Mouse (Mus musculus): Measurements from ENCODE around the gene Rubcnl. TPM values are rescaled to one million over a fixed set of nuclear protein-coding genes. Genes with fewer than 3 reads are reported as not detected.

Gene Rubcnl
- polyA plus RNA-seq, 1 experiment, result 2.9 TPM

DNA sequence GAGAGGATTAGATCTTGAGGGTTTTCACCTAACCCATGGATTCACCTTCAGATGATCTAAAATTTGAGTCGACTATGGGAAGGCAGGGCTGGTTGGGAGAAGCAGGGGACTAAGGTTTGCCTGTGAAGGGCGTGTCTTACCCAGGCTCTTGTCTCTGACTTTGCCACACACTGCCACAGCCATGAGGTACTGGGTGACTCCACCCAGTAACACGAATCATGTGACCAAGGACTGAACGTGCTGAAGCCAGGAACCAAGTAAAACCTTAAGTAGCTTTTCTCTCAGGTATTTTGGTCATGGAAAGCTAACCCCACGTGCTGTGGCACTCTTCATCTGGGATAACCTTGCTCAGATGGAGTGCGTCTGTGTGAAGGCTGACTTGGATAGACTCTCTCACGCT, 14.9 kb downstream of the Rubcnl start:
- 71% methylated on average over 7 of the region's 7 CpGs for WGBS
- DNase-seq, result no peak
- no peaks in the 10 kb centered on the region; the same call in 1 of the 2 replicates for H3K4me1 ChIP-seq (ENCODE audit: control insufficient read depth, insufficient read depth, low read length)
- no peak overlapping the region for H3K4me3 ChIP-seq (replicated peaks; ENCODE audit: extremely low read depth, low read depth, low read length)
- TF ChIP-seq CTCF (IDR thresholded peaks at IDR 0.05; ENCODE audit: insufficient read depth, low read length) (no peak), POLR2A (IDR thresholded peaks at IDR 0.05; ENCODE audit: borderline replicate concordance, extremely low read depth, low read depth, low read length) (no peak)

DNA sequence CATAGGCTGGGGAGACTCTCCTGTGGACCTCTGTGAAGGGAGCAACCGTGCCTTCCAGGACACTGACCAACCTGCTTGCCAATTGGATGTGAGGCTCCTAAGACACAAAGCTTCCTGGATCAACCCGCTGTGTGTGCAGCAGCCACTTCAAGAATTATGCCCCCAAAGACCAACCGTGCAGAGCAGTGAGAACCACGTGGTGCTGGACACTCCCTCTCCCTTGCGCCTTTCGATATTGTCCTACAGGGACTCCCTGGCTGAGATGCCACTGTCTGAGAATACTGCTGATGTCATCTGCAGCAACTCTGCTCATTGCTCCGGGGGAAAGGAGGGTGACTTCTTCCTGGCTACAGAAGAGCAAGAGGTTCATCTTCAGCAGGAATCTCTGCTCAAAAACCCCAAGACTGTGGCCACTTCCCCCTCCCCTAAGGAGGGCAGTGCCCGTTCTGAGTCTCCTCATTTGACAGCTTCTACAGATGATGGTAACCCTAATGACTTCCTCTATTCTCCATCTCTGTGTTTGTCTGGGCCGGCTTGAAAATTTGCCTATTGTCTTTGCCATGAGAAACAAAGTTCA, 16.3 kb downstream of the Rubcnl start:
- Histone ChIP-seq H3K4me1 (ENCODE audit: control insufficient read depth, insufficient read depth, low read length) (no peaks in the 10 kb centered on the region; the same call in 1 of the 2 replicates), H3K4me3 (replicated peaks; ENCODE audit: extremely low read depth, low read depth, low read length) (no peak overlapping the region)
- TF ChIP-seq POLR2A (IDR thresholded peaks at IDR 0.05; ENCODE audit: borderline replicate concordance, extremely low read depth, low read depth, low read length) (no peak), CTCF (IDR thresholded peaks at IDR 0.05; ENCODE audit: insufficient read depth, low read length) (no peak)
- no peak for DNase-seq
- WGBS, result 62% methylated on average over 9 of the region's 9 CpGs

DNA sequence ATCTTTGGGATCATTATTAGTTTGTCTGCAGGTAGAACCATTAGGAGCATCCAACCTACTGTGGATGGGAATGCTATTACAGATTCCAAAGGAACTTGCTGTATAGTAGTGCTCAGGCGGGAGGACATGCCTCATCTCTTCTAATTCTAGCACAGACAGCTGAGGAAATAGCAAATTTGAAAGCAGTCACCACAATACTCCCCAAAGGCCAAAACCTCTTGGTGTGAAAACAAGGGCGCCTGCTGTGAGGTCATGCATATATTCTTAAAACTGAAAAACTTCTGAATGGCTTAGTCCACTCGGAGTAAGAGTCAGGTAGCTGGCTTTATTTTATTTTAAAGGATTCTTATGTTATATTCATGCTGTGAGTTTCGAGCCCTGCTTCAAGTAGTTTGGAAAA, 16.9 kb downstream of the Rubcnl start:
- Histone ChIP-seq H3K4me3 (replicated peaks; ENCODE audit: extremely low read depth, low read depth, low read length) (no peak overlapping the region), H3K4me1 (ENCODE audit: control insufficient read depth, insufficient read depth, low read length) (no peaks in the 10 kb centered on the region; the same call in 1 of the 2 replicates)
- WGBS, result 83% methylated on average over 4 of the region's 4 CpGs
- TF ChIP-seq POLR2A (IDR thresholded peaks at IDR 0.05; ENCODE audit: borderline replicate concordance, extremely low read depth, low read depth, low read length) (no peak), CTCF (IDR thresholded peaks at IDR 0.05; ENCODE audit: insufficient read depth, low read length) (no peak)
- DNase-seq, result no peak

DNA sequence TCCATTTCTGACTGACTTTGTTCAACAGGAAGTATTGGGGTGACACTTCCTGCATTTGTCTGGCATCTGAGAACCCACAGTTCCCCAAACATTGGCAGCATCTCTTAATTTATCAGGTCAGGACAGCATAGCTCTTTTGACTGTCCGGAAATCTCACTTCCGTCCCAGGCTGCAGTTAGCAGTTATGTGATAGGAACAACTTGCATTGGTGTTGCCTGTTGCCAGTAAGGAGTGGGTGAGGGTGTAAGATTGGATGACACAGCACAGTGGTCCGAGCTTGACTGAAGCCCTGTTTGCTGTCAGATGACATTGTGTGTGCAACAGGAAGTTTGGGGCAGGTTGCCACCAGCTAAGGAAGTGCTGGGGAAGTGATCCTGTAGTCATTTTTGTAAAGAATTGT, 18.4 kb downstream of the Rubcnl start:
- TF ChIP-seq POLR2A (IDR thresholded peaks at IDR 0.05; ENCODE audit: borderline replicate concordance, extremely low read depth, low read depth, low read length) (no peak), CTCF (IDR thresholded peaks at IDR 0.05; ENCODE audit: insufficient read depth, low read length) (no peak)
- DNase-seq, result no peak
- 31% methylated on average over 3 of the region's 3 CpGs for WGBS
- Histone ChIP-seq H3K4me3 (replicated peaks; ENCODE audit: extremely low read depth, low read depth, low read length) (no peak overlapping the region), H3K4me1 (ENCODE audit: control insufficient read depth, insufficient read depth, low read length) (no peaks in the 10 kb centered on the region; the same call in 1 of the 2 replicates)

DNA sequence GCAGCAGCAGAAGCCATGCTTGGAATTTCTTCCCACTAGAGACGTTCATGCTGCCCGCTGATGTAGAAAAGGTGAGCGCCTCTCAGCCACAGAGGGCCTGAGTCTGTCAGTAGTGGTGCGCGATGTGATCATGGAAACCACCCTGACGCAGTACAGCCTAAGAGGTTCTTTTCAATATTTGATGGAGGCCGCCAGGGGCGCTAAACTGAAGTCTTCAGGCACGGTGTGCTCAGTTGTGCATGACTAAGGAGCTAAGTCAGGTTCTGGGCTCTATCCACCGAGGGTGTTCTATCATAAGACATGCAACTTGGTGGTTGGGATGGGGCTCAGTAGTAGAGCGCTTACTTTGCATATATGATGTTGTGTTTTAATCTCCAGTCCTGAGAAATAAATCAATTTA, 19.6 kb downstream of the Rubcnl start:
- no peaks in the 10 kb centered on the region; the same call in 1 of the 2 replicates for H3K4me1 ChIP-seq (ENCODE audit: control insufficient read depth, insufficient read depth, low read length)
- no peak overlapping the region for H3K4me3 ChIP-seq (replicated peaks; ENCODE audit: extremely low read depth, low read depth, low read length)
- TF ChIP-seq POLR2A (IDR thresholded peaks at IDR 0.05; ENCODE audit: borderline replicate concordance, extremely low read depth, low read depth, low read length), result no peak
- TF ChIP-seq CTCF (IDR thresholded peaks at IDR 0.05; ENCODE audit: insufficient read depth, low read length), result peak; percentile 11; the same call in 1 of the 2 replicates
- no peak for DNase-seq
- 69% methylated on average over 11 of the region's 11 CpGs for WGBS

DNA sequence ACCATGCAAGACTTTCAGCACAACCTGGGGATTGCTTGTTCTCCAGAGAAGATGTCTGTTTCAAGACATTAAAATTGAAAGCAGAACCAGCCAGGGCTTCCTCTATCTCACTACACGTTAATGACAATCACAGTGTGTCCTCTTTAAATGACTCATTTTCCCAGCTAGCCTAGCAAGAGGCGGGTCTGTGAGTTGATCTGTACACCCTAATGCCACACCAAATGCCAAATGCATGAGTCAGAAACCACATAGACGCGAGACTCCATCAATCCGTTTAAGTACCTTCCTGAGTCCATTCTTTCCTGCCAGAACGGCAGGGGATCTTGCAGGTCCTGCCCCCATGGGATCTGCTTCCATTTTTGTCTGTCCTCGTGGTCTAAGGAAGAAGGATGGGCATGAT, 29.4 kb downstream of the Rubcnl start:
- WGBS, result 36% methylated on average over 7 of the region's 7 CpGs
- Histone ChIP-seq H3K4me3 (replicated peaks; ENCODE audit: extremely low read depth, low read depth, low read length) (no peak overlapping the region), H3K4me1 (ENCODE audit: control insufficient read depth, insufficient read depth, low read length) (no peaks in the 10 kb centered on the region)
- no peak for TF ChIP-seq POLR2A (IDR thresholded peaks at IDR 0.05; ENCODE audit: borderline replicate concordance, extremely low read depth, low read depth, low read length)
- no peak for TF ChIP-seq CTCF (IDR thresholded peaks at IDR 0.05; ENCODE audit: insufficient read depth, low read length)
- no peak for DNase-seq

DNA sequence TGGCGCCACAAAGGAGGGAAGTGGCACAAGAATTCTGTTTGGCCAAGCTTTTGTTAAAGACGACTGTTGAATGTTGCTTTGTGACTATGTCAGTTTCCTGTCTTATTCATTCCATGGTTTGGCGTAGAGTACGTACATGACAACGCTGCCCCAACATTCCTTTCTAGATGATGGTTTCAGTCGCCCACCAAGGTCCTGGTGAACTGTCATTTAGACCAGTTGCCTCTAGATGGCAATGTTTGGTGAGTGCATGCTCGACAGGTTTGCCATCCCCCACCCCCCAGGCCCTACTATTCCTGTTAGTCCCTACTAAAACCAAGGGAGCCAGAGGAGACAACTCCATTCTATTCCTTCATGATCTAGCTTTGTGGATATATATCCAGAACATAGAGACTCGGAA, 36.6 kb downstream of the Rubcnl start:
- no peak for DNase-seq
- Histone ChIP-seq H3K4me1 (ENCODE audit: control insufficient read depth, insufficient read depth, low read length) (no peaks in the 10 kb centered on the region; the same call in 1 of the 2 replicates), H3K4me3 (replicated peaks; ENCODE audit: extremely low read depth, low read depth, low read length) (no peak overlapping the region)
- TF ChIP-seq CTCF (IDR thresholded peaks at IDR 0.05; ENCODE audit: insufficient read depth, low read length), result 0 out of 2 replicates have a peak, but pooled peaks have one; percentile 10
- no peak for TF ChIP-seq POLR2A (IDR thresholded peaks at IDR 0.05; ENCODE audit: borderline replicate concordance, extremely low read depth, low read depth, low read length)
- WGBS, result 42% methylated on average over 8 of the region's 8 CpGs

DNA sequence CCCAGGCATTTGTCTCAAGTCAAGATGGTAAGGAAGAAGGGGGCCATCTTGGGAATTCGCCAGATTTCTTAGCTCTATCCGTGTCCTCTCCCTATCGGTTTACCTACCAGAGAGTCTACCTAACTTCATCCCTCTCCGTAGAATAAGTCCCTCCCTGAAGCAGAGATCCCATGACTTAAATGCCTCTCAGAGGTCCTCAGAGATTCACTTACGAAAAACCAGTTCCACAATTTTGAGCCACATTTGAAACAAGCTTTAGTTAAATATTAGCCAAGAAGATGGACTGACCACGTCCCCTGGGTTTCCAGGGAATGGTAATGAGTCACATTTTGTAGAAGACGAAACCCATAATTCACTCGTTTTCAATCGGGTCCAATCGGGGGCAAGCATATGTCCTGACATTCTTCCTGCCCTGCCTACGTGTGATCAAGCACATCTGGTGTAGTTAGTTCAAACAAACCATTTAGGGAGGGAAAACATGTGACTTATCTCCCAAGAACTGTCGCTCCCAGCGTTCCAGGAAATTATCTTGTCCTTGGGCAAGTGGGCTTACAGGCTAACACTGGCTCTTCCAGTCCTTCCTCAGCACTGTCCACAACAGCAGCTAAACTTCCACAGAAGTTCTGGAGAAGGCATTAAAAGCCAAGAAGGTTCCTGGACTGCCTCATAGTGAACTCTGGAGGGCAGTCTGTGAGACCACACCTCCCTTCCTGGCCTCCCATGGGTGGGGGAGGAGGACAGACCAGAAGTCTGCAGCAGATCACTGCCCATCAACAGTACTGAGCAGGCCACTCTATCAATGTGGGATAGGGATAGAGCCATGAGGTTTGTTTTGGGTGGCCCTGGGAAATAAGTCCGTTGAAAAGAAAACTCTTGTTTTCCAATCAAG, 38.9 kb downstream of the Rubcnl start:
- TF ChIP-seq POLR2A (IDR thresholded peaks at IDR 0.05; ENCODE audit: borderline replicate concordance, extremely low read depth, low read depth, low read length) (no peak), CTCF (IDR thresholded peaks at IDR 0.05; ENCODE audit: insufficient read depth, low read length) (no peak)
- H3K4me1 ChIP-seq (ENCODE audit: control insufficient read depth, insufficient read depth, low read length), result no peaks in the 10 kb centered on the region; the same call in 1 of the 2 replicates
- DNase-seq, result no peak
- 46% methylated on average over 14 of the region's 14 CpGs for WGBS
- no peak overlapping the region for H3K4me3 ChIP-seq (replicated peaks; ENCODE audit: extremely low read depth, low read depth, low read length)

DNA sequence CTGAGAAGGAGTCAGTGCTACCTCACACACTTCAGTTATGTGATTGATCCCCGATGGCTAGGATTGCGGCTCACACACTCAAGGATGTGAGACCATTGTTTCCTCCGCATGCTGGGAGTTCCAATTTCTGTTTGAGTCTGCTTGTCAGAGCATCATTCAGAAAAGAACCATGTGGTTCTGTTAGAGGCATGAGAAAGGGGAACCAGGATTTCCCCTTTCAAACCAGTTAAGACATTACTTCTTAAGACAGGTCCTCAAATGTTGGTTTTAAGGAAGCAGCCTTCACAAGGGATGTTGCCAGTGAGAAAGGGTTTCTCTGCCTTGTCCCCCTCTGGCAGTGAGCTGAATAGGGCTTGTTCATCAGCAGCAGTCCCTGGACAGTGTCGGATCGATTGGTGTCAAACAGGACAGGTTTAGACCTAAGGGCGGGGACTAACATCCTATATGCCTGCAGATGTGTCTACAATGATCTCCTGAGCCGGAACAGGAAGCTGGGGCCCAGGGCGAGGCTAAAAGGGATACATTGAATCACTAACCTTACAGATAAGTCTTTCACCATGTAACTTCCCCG, 41.1 kb downstream of the Rubcnl start:
- no peak for DNase-seq
- WGBS, result 63% methylated on average over 9 of the region's 9 CpGs
- TF ChIP-seq CTCF (IDR thresholded peaks at IDR 0.05; ENCODE audit: insufficient read depth, low read length), result no peak
- no peak for TF ChIP-seq POLR2A (IDR thresholded peaks at IDR 0.05; ENCODE audit: borderline replicate concordance, extremely low read depth, low read depth, low read length)
- Histone ChIP-seq H3K4me3 (replicated peaks; ENCODE audit: extremely low read depth, low read depth, low read length) (no peak overlapping the region), H3K4me1 (ENCODE audit: control insufficient read depth, insufficient read depth, low read length) (no peaks in the 10 kb centered on the region; the same call in 1 of the 2 replicates)

Measured in lung, adult 2 months (tissue).